Mouse (Mus musculus): Measurements from ENCODE around the gene Klhdc8b.

Klhdc8b gene

GRCm38 (mm10) chr9:108451519-108452160, 9.7 kb downstream of the Klhdc8b start:
- 51% methylated on average over 6 of the region's 6 CpGs for WGBS

- WGBS: 86% methylated on average over 6 of the region's 6 CpGs
These were observed 10.2 kb downstream of the Klhdc8b start for GRCm38 (mm10) chr9:108451170-108451493.

GRCm38 (mm10) chr9:108450292-108451169, 10.8 kb downstream of the Klhdc8b start:
- WGBS: 50% methylated on average over 21 of the region's 21 CpGs

GRCm38 (mm10) chr9:108449860-108450259, 11.5 kb downstream of the Klhdc8b start:
- WGBS: 30% methylated on average over 4 of the region's 4 CpGs

GRCm38 (mm10) chr9:108445125-108445524, 16.3 kb downstream of the Klhdc8b start:
- 83% methylated on average over 9 of the region's 9 CpGs for WGBS

GRCm38 (mm10) chr9:108441236-108441919, 20.0 kb downstream of the Klhdc8b start:
- WGBS: 34% methylated on average over 11 of the region's 11 CpGs

- 32% methylated on average over 5 of the region's 5 CpGs for WGBS
These were observed 20.9 kb downstream of the Klhdc8b start for GRCm38 (mm10) chr9:108440485-108440884.

GRCm38 (mm10) chr9:108439176-108439575, 22.2 kb downstream of the Klhdc8b start:
- WGBS: 64% methylated on average over 6 of the region's 6 CpGs

GRCm38 (mm10) chr9:108436182-108436581, 25.2 kb downstream of the Klhdc8b start, which contains the start of gene BC048562:
Gene BC048562 (plus strand): TSS chr9:108436482.
- 79% methylated on average over 3 of the region's 3 CpGs for WGBS

GRCm38 (mm10) chr9:108431431-108432067, 29.8 kb downstream of the Klhdc8b start:
- WGBS: 60% methylated on average over 32 of the region's 32 CpGs

GRCm38 (mm10) chr9:108428384-108428783, 33.0 kb downstream of the Klhdc8b start, which contains the start of gene Ccdc36:
Gene Ccdc36 (minus strand): TSS chr9:108428484.

GRCm38 (mm10) chr9:108412221-108412620, 49.2 kb downstream of the Klhdc8b start:
- 73% methylated on average over 1 of the region's 1 CpGs for WGBS

GRCm38 (mm10) chr9:108411381-108411942, 49.9 kb downstream of the Klhdc8b start:
- WGBS: 42% methylated on average over 9 of the region's 9 CpGs

GRCm38 (mm10) chr9:108409535-108409934, 51.8 kb downstream of the Klhdc8b start:
- 77% methylated on average over 4 of the region's 4 CpGs for WGBS

GRCm38 (mm10) chr9:108404451-108404850, 56.9 kb downstream of the Klhdc8b start:
- 84% methylated on average over 8 of the region's 8 CpGs for WGBS

- WGBS: 52% methylated on average over 4 of the region's 4 CpGs
These were observed 58.3 kb downstream of the Klhdc8b start for GRCm38 (mm10) chr9:108403081-108403480.

- WGBS: 29% methylated on average over 7 of the region's 7 CpGs
These were observed 60.0 kb downstream of the Klhdc8b start for GRCm38 (mm10) chr9:108401186-108401960.

- WGBS: 99% methylated on average over 3 of the region's 3 CpGs
These were observed 63.1 kb downstream of the Klhdc8b start for GRCm38 (mm10) chr9:108398324-108398723.
